Mouse (Mus musculus): ENCODE results near the gene Txk. TPM values are rescaled to one million over a fixed set of nuclear protein-coding genes. Genes with fewer than 3 reads are reported as not detected.

Gene Txk
- total and polyA plus RNA-seq, 3 experiments, result 0.10 to 0.23 TPM; not detected in 1

GRCm38 (mm10) chr5:72689556-72689955, 63.0 kb downstream of the Txk start:
- H3K9ac ChIP-seq (ENCODE audit: control insufficient read depth, low read depth, low read length, poor library complexity, severe bottlenecking), result no peak overlapping the region
- H3K79me2 ChIP-seq (ENCODE audit: control insufficient read depth, insufficient read depth, low read length, poor library complexity), result no peaks in the 10 kb centered on the region
- H3K4me1 ChIP-seq (ENCODE audit: control insufficient read depth in 1 of 2, insufficient read depth in 2 of 2, low read length in 2 of 2), result no peaks in the 10 kb centered on the region
- H3K36me3 ChIP-seq (ENCODE audit: control insufficient read depth in 1 of 2, insufficient read depth in 2 of 2, low read length in 2 of 2), result no peaks in the 10 kb centered on the region
- H3K27me3 ChIP-seq (ENCODE audit: control insufficient read depth in 1 of 2, insufficient read depth in 2 of 2, low read length in 2 of 2), result no peaks in the 10 kb centered on the region
- H3K27ac ChIP-seq (ENCODE audit: control insufficient read depth, low read depth, low read length), result no peak overlapping the region
- H3K4me3 ChIP-seq (ENCODE audit: control insufficient read depth in 1 of 2, insufficient read depth in 1 of 2, low read depth in 2 of 2, low read length in 2 of 2), result no peak overlapping the region
- no peaks in the 10 kb centered on the region for H3K9me3 ChIP-seq (replicated peaks; ENCODE audit: insufficient read depth, low read length)
- TF ChIP-seq GATA1 (IDR thresholded peaks at IDR 0.05; ENCODE audit: low read depth, low read length) (no peak), UBTF (IDR thresholded peaks at IDR 0.05; ENCODE audit: borderline replicate concordance, insufficient read depth, low read depth, low read length) (no peak), MYB (IDR thresholded peaks at IDR 0.05; ENCODE audit: low read depth, low read length) (no peak), MAZ (IDR thresholded peaks at IDR 0.05; ENCODE audit: low read depth, low read length) (no peak), NELFE (IDR thresholded peaks at IDR 0.05; ENCODE audit: low read depth, low read length) (no peak)
- DNase-seq (ENCODE audit: low read depth, low spot score), result no peak

GRCm38 (mm10) chr5:72681451-72681850, 71.1 kb downstream of the Txk start:
- no peaks in the 10 kb centered on the region for H3K36me3 ChIP-seq (ENCODE audit: control insufficient read depth in 1 of 2, insufficient read depth in 2 of 2, low read length in 2 of 2)
- H3K9ac ChIP-seq (ENCODE audit: control insufficient read depth, low read depth, low read length, poor library complexity, severe bottlenecking), result no peak overlapping the region
- no peak for DNase-seq (ENCODE audit: low read depth, low spot score)
- TF ChIP-seq EP300 (IDR thresholded peaks at IDR 0.05; ENCODE audit: low read depth in 1 of 2, low read length in 2 of 2) (no peak), RAD21 (IDR thresholded peaks at IDR 0.05; ENCODE audit: low read depth, low read length) (no peak), SMC3 (IDR thresholded peaks at IDR 0.05; ENCODE audit: low read depth, low read length) (no peak), ELF1 (IDR thresholded peaks at IDR 0.05; ENCODE audit: low read depth, low read length) (no peak), UBTF (IDR thresholded peaks at IDR 0.05; ENCODE audit: borderline replicate concordance, insufficient read depth, low read depth, low read length) (no peak), CHD1 (IDR thresholded peaks at IDR 0.05; ENCODE audit: low read depth, low read length) (no peak), NELFE (IDR thresholded peaks at IDR 0.05; ENCODE audit: low read depth, low read length) (no peak), GATA1 (IDR thresholded peaks at IDR 0.05; ENCODE audit: low read depth, low read length) (no peak), MYB (IDR thresholded peaks at IDR 0.05; ENCODE audit: low read depth, low read length) (no peak), USF1 (IDR thresholded peaks at IDR 0.05; ENCODE audit: low read depth, low read length) (no peak), MEF2A (IDR thresholded peaks at IDR 0.05; ENCODE audit: extremely low read depth, insufficient replicate concordance, low read depth, low read length, poor library complexity, severe bottlenecking) (no peak), CTCF (IDR thresholded peaks at IDR 0.05 in 2 of 3, conservative IDR thresholded peaks at IDR 0.05 in 1 of 3; ENCODE audit: control insufficient read depth in 1 of 3, insufficient read depth in 1 of 3, low read depth in 2 of 3, low read length in 3 of 3, poor library complexity in 1 of 3, severe bottlenecking in 1 of 3) (no peak)
- H3K4me1 ChIP-seq (ENCODE audit: control insufficient read depth in 1 of 2, insufficient read depth in 2 of 2, low read length in 2 of 2), result peaks cover 0 to 3% of the 10 kb centered on the region in 2 experiments; a peak in 1 of 4 replicates
- H3K4me3 ChIP-seq (ENCODE audit: control insufficient read depth in 1 of 2, insufficient read depth in 1 of 2, low read depth in 2 of 2, low read length in 2 of 2), result no peak overlapping the region
- H3K27me3 ChIP-seq (ENCODE audit: control insufficient read depth in 1 of 2, insufficient read depth in 2 of 2, low read length in 2 of 2), result no peaks in the 10 kb centered on the region; a peak in 1 of 4 replicates
- H3K79me2 ChIP-seq (ENCODE audit: control insufficient read depth, insufficient read depth, low read length, poor library complexity), result no peaks in the 10 kb centered on the region
- no peak overlapping the region for H3K27ac ChIP-seq (ENCODE audit: control insufficient read depth, low read depth, low read length)
- no peaks in the 10 kb centered on the region for H3K9me3 ChIP-seq (replicated peaks; ENCODE audit: insufficient read depth, low read length)

- Histone ChIP-seq H3K9me3 (replicated peaks; ENCODE audit: insufficient read depth, low read length) (no peaks in the 10 kb centered on the region), H3K4me1 (ENCODE audit: control insufficient read depth in 1 of 2, insufficient read depth in 2 of 2, low read length in 2 of 2) (peaks cover 0 to under 1% of the 10 kb centered on the region in 2 experiments; a peak in 1 of 4 replicates), H3K36me3 (ENCODE audit: control insufficient read depth in 1 of 2, insufficient read depth in 2 of 2, low read length in 2 of 2) (no peaks in the 10 kb centered on the region), H3K9ac (ENCODE audit: control insufficient read depth, low read depth, low read length, poor library complexity, severe bottlenecking) (no peak overlapping the region), H3K27me3 (ENCODE audit: control insufficient read depth in 1 of 2, insufficient read depth in 2 of 2, low read length in 2 of 2) (peaks cover 2 to 7% of the 10 kb centered on the region in 2 experiments), H3K79me2 (ENCODE audit: control insufficient read depth, insufficient read depth, low read length, poor library complexity) (no peaks in the 10 kb centered on the region), H3K27ac (ENCODE audit: control insufficient read depth, low read depth, low read length) (no peak overlapping the region), H3K4me3 (ENCODE audit: control insufficient read depth in 1 of 2, insufficient read depth in 1 of 2, low read depth in 2 of 2, low read length in 2 of 2) (no peak overlapping the region)
- TF ChIP-seq ZC3H11A (IDR thresholded peaks at IDR 0.05; ENCODE audit: low read depth, low read length) (no peak), USF1 (IDR thresholded peaks at IDR 0.05; ENCODE audit: low read depth, low read length) (no peak), CHD2 (IDR thresholded peaks at IDR 0.05; ENCODE audit: low read length) (no peak), RCOR1 (IDR thresholded peaks at IDR 0.05; ENCODE audit: low read depth, low read length) (no peak), ZMIZ1 (IDR thresholded peaks at IDR 0.05; ENCODE audit: low read depth, low read length) (no peak), ZKSCAN1 (IDR thresholded peaks at IDR 0.05; ENCODE audit: low read depth, low read length) (no peak), JUND (IDR thresholded peaks at IDR 0.05; ENCODE audit: low read depth, low read length) (no peak), MAZ (IDR thresholded peaks at IDR 0.05; ENCODE audit: low read depth, low read length) (no peak), CHD1 (IDR thresholded peaks at IDR 0.05; ENCODE audit: low read depth, low read length) (no peak), POLR2AphosphoS5 (IDR thresholded peaks at IDR 0.05; ENCODE audit: borderline replicate concordance, low read depth, low read length) (no peak), SMC3 (IDR thresholded peaks at IDR 0.05; ENCODE audit: low read depth, low read length) (no peak), MEF2A (IDR thresholded peaks at IDR 0.05; ENCODE audit: extremely low read depth, insufficient replicate concordance, low read depth, low read length, poor library complexity, severe bottlenecking) (no peak), MAX (IDR thresholded peaks at IDR 0.05; ENCODE audit: low read length) (no peak), NELFE (IDR thresholded peaks at IDR 0.05; ENCODE audit: low read depth, low read length) (no peak)
- no peak for DNase-seq (ENCODE audit: low read depth, low spot score)
These were observed 77.5 kb downstream of the Txk start for GRCm38 (mm10) chr5:72674994-72675542.
